Mouse (Mus musculus): ENCODE measurements around the gene Satb2.

Satb2 gene

GRCm38 (mm10) chr1:56920472-56920871, 58.0 kb downstream of the Satb2 start:
- no peak for DNase-seq

- no peak for DNase-seq
Measured at GRCm38 (mm10) chr1:56914279-56914678, 64.2 kb downstream of the Satb2 start.

GRCm38 (mm10) chr1:56900706-56901287, 77.7 kb downstream of the Satb2 start:
- no peak for DNase-seq

GRCm38 (mm10) chr1:56900187-56900586, 78.3 kb downstream of the Satb2 start:
- DNase-seq: no peak

GRCm38 (mm10) chr1:56898606-56899396, 79.6 kb downstream of the Satb2 start:
- no peak for DNase-seq

GRCm38 (mm10) chr1:56897492-56898180, 80.8 kb downstream of the Satb2 start:
- DNase-seq: peak; percentile 35

- peak; percentile 44 for DNase-seq
Measured at GRCm38 (mm10) chr1:56896670-56897069, 81.8 kb downstream of the Satb2 start.

GRCm38 (mm10) chr1:56892766-56893165, 85.7 kb downstream of the Satb2 start:
- DNase-seq: no peak

GRCm38 (mm10) chr1:56888939-56889338, 89.5 kb downstream of the Satb2 start:
- no peak for DNase-seq

- no peak for DNase-seq
Measured at GRCm38 (mm10) chr1:56887524-56887923, 90.9 kb downstream of the Satb2 start.

- no peak for DNase-seq
Measured at GRCm38 (mm10) chr1:56871485-56871884, 107.0 kb downstream of the Satb2 start.

GRCm38 (mm10) chr1:56865246-56865645, 113.2 kb downstream of the Satb2 start:
- no peak for DNase-seq

GRCm38 (mm10) chr1:56862799-56863198, 115.7 kb downstream of the Satb2 start:
- DNase-seq: no peak

- DNase-seq: no peak
Measured at GRCm38 (mm10) chr1:56857202-56857601, 121.2 kb downstream of the Satb2 start.

- no peak for DNase-seq
Measured at GRCm38 (mm10) chr1:56850446-56850845, 128.0 kb downstream of the Satb2 start.

GRCm38 (mm10) chr1:56846358-56846757, 132.1 kb downstream of the Satb2 start:
- no peak for DNase-seq

GRCm38 (mm10) chr1:56845523-56846118, 132.8 kb downstream of the Satb2 start:
- no peak for DNase-seq

- DNase-seq: no peak
Measured at GRCm38 (mm10) chr1:56844551-56845330, 133.7 kb downstream of the Satb2 start.

GRCm38 (mm10) chr1:56838901-56839300, 139.5 kb downstream of the Satb2 start:
- DNase-seq: peak; percentile 3

- no peak for DNase-seq
Measured at GRCm38 (mm10) chr1:56833984-56834900, 144.2 kb downstream of the Satb2 start.

- DNase-seq: no peak
Measured at GRCm38 (mm10) chr1:56833307-56833706, 145.1 kb downstream of the Satb2 start.

- DNase-seq: no peak
Measured at GRCm38 (mm10) chr1:56832738-56833137, 145.7 kb downstream of the Satb2 start.

Data from lung, postnatal 10 days (tissue).